Mouse (Mus musculus): ENCODE measurements around the gene Get4. TPM values are rescaled to one million over a fixed set of nuclear protein-coding genes. Genes with fewer than 3 reads are reported as not detected.

The Get4 gene
- total RNA-seq, 1 experiment from 2014 or later, result 31.2 TPM

DNA sequence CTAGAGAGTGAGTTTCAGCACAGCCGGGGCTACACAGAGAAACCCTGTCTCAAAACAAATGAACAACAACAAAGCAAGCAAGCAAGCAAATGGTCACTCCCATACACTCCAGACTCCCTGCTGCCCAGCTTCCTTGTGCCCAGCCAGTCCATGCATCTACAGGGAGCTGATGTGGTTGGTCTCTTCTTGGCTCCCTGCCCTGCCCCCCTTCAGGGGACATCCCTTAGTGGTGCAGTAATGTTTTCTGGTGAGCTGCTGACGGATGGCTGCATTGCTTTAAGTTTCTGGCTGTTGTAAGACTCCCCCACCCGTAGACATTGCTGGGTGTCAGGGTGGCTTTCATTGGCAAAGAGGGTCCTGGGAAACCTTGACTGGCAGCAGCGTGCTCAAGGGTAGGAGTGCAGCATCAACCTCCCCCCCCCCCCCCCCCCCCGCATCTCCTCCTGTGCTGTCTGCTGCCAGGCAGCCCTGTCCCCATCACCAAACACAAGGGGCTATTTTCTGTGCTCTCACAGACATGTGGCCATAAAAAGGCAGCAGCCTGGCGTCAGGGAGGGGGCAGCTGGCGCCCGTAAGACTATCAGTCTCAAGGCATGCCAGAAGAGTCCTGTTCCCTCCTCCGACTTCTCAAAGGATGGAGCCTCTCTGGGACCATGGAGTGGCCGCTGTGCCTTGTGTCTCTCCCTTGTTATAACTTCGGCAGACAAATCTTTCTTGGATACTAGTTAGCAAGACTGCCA is 29.4 kb downstream of the Get4 start:
- no peak for ATAC-seq (replicated peaks; ENCODE audit: low read depth, poor library complexity, severe bottlenecking)

DNA sequence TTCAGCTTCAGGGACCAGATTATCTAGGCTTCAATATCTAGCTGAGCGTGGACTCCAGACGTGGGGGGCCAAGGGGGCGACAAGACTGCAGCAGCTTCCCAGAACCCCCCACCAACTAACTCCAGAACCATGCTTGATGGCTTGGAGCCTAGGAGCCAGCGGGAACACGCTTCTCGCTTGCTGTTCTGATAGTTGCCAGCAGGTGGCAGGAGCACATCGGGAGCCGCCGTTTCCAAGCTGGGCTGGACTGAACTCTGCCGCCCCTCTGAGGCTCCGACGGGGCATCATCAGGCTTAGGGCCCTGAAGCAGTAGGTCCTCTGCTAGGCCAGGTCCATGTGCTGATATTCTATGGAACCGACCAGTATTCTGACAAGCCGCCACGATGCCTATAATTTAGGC is 30.1 kb downstream of the Get4 start:
- peak; percentile 75 for ATAC-seq (replicated peaks; ENCODE audit: low read depth, poor library complexity, severe bottlenecking)

DNA sequence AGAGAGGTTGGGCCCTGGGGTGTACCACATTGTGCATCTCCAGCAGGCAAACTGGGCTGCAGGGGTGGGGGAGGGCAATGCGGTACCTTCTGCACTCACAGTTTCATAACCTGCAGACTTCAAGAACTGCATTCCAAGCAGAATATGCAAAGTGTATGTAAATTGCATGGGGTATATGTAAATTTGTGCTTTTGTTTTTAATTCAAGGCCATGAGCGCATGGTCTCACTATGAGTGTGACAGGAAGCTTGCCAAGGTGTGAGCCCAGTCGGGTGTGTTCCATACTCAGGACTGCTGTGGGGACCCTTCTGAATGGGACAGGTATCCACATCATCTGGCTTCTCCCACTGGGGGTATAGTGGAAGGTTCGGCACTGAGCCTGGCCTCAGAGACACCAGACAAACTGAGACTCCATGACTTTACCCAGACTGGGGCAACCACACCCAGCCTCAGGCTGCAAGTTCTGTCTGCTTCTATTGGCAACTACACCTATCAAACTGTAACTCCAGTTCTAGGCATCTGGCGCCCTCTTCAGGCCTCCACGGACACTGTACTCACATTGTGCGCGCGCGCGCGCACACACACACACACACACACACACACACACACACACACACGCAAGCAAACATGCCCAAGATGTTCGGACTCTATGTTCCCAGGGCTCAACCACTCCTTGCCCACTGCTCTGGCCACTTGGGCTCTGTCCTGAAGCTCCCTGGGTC is 31.5 kb downstream of the Get4 start:
- no peak for ATAC-seq (replicated peaks; ENCODE audit: low read depth, poor library complexity, severe bottlenecking)

DNA sequence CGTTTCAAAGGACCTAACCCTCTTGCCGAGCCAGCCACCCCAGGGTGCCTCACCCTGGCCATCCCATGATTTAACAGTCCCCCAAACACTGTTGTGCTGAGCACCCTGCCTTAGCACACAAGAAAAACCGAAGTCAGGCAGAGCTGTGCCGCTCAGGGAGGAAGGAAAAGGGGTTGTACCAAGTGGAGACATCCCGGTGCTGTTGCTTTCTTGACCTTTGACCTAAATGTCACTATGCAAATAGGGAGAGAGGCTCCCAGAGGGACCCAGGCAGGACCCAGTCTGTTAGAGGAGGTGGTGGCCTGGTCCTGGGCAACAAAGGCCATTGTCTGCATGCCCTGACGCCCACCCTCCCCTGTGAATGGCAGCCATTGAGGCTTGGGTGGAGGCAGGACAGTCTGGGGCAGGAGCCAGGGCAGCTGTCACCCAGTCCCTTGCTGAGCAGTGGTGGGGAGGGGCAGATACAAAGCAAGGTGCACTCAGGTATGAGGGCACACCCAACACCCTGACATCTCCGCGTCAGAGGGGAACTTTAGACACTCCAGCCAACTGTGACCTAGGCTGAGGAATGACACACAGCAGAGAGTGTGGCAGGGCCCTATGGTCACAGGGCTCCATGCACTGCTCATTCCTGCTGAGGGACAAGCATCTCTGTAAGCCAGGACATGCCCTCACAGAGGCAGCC is 33.4 kb downstream of the Get4 start:
- no peak for ATAC-seq (replicated peaks; ENCODE audit: low read depth, poor library complexity, severe bottlenecking)

DNA sequence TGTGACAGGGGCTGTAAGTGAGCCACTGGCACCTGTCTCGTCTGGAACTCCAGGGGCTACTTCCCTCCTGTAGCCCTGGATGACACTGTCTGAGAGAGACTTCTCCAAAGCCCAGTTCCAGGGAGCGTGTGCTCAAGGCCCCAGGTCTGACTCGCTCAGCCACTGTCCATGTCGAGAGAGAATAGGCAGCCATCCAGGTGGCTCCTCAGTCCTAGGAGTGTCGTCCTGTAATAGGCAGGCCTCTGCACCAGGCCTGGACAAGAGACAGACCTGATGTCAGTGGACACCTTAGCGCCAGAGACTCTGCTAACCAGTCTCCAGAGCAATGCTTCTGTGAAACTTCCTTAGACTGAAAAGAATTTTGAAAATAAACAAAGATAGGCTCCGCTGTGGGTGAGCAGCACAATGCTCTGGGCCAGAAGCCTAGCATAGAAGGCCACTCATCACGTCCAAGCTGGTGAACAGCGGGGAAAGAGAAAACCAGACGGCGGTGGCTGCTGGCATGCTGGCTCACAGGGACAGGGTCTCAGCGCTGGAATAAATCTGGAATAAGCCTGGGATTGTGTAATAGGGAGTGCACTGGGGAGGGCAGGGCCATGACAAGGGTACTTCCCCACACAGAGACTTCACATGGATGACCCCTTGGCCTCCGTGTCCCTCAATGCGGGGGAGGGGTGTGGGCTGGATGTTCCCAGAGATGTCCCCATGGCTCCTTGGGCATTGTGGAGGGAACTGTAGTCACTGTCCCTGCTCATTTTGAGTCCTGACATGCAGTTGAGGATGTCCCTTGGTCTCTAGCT is 34.2 kb downstream of the Get4 start:
- ATAC-seq (replicated peaks; ENCODE audit: low read depth, poor library complexity, severe bottlenecking), result no peak

DNA sequence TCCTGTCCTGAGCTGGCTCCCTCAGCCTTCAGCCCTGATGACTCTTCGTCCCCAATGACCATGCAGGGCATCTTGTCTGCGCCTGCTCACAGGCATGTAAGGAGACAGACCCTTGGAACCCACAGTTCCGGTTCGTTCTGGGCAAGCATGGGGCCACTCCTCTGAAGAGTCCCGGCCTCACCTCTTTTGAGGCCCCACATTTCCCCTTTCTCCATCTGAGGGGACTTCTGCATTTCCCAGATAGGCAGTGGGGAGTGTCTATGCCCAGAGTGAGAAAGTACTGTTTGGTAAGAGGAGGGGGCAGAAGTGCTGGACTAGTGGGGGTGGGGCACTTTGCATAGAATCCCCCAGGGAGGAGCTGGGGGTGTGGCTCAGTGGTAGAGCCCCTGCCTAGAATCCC is 35.0 kb downstream of the Get4 start:
- ATAC-seq (replicated peaks; ENCODE audit: low read depth, poor library complexity, severe bottlenecking), result peak; percentile 79

DNA sequence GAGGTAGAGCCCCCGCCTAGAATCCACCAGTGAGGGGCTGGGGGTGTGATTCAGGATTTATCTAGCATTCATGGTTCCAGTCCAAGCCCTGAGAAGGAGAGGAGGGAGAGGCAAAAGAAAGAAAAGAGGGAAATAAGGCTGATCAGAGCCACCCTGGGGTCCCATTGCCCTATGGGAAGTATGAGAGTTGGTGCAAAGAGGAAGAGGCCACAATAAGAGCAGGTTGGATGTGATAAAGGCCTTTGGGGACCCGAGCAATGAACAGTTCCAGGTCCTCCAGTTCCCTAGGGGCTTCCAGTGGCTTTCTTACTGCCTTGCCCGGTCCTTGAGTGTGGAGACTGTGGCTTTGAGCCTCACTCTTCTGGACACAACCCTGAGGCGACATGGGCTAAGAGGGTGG is 35.7 kb downstream of the Get4 start:
- no peak; the same call in 1 of the 2 replicates for ATAC-seq (replicated peaks; ENCODE audit: low read depth, poor library complexity, severe bottlenecking)

DNA sequence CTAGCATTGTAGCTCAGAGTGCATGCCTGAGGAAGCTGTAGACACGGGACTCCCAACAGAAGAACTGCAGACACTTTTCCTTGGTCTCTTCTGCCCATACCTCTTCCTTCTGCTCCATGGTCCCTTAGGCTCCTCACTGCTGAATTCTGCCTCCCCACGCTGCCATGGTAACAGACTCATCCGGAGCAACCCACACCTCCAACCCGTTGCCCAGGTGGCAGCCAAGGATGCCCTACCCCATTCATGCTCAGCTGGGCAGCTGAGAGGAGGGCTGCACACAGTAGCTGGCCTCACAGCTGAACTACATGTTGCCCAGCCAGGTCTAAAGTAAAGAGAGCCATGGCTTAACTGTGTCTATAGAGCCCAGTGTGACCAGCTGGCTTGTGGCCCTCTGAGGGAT is 36.5 kb downstream of the Get4 start:
- no peak for ATAC-seq (replicated peaks; ENCODE audit: low read depth, poor library complexity, severe bottlenecking)

DNA sequence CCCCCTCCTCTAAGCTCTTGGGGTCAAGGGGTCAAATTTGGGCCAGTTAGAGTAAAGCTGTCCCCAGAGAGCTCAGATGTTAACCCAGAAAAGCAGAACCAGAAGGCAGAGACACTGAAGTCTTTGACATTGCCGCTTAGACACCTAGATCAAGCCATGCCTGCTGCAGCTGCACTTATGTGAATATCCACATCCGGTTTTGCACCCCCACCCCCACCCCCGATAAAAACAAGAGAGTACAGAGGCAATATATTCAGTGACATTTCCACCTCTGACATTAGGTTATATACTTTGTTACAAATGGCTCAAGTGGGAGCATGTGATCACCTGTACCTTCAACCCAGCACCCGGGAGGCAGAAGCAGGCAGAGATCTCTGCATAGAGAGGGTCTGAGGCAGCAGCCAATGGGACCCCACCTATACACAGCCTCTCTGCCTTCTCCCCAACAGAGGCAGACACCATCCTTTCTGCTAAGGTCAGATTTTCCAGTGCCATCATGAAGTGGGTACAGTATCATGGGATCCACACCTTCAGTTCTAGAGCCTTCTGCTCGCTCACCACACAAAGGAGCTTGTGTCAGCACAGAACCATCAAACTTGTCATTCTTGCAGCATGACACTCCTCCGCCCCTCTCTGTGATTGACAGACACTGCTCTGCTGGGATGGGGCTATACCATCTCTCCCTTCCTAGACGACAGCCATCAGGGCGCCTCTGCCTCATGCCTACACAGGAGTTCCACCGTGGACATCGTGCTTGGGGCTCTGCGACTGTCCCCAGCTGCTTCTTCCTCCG is 38.5 kb downstream of the Get4 start:
- ATAC-seq (replicated peaks; ENCODE audit: low read depth, poor library complexity, severe bottlenecking), result no peak

DNA sequence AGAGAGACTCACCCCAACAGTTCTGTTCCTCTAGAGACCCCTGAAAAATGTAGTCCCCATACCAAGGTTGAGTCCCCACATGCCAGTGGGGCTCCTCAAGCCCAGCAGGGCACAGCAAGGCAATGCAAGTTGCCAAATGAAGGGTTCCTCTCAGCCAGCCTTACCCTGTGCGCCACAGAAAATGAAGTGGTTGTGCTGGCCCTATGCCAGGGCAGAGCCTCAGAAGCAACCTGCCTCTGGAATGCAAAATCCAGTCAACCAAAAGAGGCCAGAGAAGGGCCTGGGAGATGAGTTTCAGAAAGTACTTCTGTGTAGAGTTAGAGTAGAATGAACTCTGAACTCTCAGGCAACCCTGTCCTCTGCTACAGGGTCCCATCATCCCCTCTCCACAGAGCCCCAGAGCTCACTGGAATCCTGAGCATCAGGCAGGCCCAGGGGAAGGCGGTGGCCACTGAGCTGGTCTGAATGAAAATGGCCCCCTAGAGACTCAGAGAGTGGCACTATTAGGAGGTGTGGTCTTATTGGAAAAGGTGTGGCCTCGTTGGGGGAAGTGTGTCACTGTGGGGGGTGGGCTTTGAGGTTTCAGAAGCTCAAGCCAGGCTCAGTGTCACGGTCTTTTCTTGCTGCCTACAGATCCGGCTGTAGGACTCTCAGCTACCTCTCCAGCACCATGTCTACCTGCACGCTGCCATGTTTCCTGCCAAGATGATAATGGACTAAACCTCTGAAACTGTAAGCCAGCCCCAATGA is 39.9 kb downstream of the Get4 start:
- ATAC-seq (replicated peaks; ENCODE audit: low read depth, poor library complexity, severe bottlenecking), result no peak

DNA sequence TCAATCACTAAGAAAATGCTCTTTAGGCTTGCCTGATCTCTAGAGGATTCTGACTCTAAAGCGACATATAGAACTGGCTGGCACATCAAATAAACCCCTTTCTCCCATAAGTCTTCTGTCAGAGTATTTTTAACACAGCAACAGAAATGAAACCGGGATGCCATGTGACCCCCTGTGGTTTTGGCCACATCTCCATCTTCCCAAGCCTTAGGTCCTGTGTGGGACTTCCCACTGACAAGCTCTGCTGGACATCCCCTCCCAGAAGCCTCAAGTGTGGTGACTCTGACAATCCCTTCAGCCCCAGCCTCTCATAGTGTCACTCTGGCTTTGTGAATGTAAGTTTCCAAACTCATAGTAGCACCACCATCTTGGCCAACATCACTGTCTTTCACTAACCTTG is 42.0 kb downstream of the Get4 start:
- ATAC-seq (replicated peaks; ENCODE audit: low read depth, poor library complexity, severe bottlenecking), result 0 out of 2 replicates have a peak, but pooled peaks have one; percentile 16

DNA sequence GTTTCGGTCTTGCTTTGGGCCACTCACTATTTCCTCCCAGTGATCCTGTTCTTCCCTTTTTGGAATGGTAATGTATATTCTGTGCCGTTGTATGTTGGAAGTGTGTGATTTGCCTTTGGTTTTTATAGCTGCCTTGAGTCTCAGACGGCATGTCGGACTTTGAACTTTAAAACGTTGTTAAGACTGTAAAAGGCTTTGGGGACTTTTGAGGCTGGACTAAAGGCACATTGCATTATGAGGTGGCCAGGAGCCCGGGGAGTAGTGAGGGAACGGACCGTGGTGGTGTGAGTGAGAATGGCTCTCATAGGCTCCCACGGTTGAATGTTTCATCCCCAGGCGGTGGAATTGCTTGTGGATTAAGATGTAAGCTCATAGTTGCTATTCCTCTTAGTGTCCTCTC is 45.0 kb downstream of the Get4 start:
- ATAC-seq (replicated peaks; ENCODE audit: low read depth, poor library complexity, severe bottlenecking), result no peak

DNA sequence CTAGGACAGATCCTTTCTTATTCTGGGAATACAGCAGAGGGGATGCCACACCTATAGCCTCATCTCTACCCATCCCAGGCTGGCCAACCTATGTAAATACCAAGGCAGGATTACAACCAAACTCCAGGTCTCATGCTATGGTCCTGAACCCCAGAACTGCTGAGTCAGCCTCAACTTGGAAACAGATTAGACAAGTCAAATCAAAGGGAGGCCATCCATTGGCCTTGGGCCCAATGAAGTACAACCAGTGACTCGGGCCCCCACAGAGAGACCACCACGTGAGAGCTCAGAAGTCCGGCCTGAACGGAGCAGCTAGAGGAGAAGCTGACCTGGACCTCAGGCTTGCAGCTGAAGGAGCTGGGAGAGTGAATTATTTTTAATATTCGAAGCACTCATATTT is 45.6 kb downstream of the Get4 start:
- no peak for ATAC-seq (replicated peaks; ENCODE audit: low read depth, poor library complexity, severe bottlenecking)

DNA sequence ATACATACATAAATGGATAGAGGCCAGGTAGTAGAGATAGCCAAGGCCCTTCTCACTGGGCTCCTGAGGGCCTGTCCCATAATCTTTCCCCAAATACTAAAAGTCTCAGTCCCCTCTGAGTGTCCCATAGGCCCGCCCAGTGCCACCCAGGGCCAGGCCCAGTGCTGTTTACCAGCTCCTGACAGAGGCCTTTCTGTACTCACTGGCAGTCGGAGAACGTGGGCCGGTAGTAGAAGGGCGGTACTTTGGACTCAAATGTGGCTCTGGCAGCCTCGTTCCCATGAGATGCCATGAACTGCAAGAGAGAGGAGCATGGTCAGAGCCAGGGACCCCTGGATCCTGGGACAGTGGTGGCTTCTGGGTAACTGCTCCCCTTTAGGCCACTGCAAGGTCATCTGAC is 50.0 kb downstream of the Get4 start:
- ATAC-seq (replicated peaks; ENCODE audit: low read depth, poor library complexity, severe bottlenecking), result no peak

DNA sequence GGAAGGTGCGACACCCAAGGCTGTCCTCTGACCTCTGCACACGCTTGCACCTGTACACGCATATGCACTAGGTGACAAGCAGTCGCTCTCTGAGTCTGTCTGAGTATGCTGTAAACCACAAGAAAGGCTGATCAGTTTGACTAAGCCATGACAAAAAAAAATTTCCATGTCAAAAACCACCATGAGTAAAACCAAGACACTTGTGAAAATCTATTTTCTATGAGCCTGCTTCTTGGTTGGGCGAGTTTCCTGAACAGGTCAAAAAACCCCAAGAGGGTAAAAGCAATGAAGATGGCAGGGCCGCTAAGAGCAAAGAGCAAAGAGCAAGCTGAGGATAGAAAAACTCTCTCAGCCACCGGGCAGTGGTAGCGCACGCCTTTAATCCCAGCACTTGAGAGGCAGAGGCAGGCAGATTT is 51.5 kb downstream of the Get4 start:
- no peak for ATAC-seq (replicated peaks; ENCODE audit: low read depth, poor library complexity, severe bottlenecking)

DNA sequence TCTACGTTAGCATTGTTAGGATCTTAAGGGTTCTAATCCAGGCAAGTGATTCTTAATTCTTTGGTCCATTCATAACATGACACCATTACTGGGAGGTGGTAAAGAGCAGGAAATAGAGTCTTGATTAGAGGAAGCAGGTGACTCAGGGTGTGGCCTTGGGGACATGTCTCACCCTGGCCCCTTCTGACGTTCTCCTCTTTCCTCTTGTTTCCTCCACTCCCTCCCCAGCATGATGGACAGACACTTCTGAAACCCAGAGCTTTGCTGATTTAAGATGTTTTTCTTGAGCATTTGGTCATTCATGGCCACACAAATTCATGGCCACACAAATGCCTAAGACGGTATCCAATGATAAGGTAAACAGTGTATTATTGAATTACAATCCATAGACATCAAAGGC is 57.8 kb downstream of the Get4 start:
- 0 out of 2 replicates have a peak, but pooled peaks have one; percentile 50 for ATAC-seq (replicated peaks; ENCODE audit: low read depth, poor library complexity, severe bottlenecking)

DNA sequence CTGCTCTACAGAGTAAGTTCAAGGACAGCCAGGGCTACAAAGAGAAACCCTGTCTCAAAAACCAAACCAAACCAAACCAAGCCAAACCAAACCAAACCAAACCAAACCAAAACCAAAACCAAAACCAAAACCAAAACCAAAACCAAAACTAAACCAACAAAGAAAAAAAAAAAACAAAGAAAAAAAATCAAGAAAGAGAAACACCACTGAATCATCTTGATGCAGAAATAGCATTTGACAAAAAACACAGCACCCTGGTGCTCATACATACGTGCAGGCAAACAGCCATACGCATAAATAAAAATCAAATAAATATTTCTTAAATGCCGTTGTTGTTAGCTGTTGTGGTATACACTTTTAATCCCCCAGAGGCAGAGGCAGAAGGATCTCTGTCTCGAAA is 58.4 kb downstream of the Get4 start:
- ATAC-seq (replicated peaks; ENCODE audit: low read depth, poor library complexity, severe bottlenecking), result no peak

DNA sequence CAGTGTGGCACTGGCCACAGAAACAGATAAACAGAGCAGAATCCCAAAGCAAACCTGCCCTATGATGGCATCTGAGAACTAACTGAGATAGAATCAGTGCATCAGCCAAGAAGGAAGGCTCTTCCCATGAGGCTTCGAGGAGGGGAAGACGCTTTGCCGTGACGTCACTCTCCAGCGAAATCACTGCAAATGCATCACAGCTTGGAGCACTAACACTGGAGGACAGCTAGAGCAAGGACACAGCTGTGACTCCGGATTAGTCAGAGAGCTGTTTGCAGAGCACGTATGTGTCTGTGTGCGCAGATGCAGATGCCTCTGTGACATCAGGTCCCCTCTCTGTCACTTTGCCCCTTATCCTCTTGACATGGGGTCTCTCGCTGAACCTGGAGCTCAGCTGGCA is 59.7 kb downstream of the Get4 start:
- no peak for ATAC-seq (replicated peaks; ENCODE audit: low read depth, poor library complexity, severe bottlenecking)

DNA sequence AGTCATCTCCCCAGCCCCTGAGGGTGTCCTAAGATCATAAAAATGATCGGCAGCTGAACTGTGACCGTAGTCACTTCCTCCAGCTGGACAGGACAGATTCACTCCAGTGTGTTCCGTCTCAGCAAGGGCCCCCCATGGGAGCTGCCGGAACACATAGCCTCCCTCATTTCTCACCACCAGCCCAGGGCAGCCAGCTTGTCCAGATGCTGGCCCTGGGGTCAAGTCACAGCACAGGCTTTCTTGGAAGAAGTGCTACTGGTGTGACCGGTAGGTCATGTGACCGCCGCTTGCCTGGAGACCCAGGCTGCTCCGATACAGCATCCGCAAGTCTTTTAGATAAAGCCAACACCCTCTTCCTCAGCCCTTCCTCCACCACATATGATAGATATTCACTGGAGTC is 61.4 kb downstream of the Get4 start:
- ATAC-seq (replicated peaks; ENCODE audit: low read depth, poor library complexity, severe bottlenecking), result no peak

All from common myeloid progenitor, adult 5-6 weeks (primary cell).